Mouse (Mus musculus) embryo, embryonic 9.5 days (tissue): ENCODE results near the gene Fbxl20.

Source experiments
- DNase-seq: peaks from one replicate; pipeline ENCODE4 v3.0.0-alpha.2; 2017; ENCODE audit errors: extremely low spot score

Fbxl20 gene

DNA sequence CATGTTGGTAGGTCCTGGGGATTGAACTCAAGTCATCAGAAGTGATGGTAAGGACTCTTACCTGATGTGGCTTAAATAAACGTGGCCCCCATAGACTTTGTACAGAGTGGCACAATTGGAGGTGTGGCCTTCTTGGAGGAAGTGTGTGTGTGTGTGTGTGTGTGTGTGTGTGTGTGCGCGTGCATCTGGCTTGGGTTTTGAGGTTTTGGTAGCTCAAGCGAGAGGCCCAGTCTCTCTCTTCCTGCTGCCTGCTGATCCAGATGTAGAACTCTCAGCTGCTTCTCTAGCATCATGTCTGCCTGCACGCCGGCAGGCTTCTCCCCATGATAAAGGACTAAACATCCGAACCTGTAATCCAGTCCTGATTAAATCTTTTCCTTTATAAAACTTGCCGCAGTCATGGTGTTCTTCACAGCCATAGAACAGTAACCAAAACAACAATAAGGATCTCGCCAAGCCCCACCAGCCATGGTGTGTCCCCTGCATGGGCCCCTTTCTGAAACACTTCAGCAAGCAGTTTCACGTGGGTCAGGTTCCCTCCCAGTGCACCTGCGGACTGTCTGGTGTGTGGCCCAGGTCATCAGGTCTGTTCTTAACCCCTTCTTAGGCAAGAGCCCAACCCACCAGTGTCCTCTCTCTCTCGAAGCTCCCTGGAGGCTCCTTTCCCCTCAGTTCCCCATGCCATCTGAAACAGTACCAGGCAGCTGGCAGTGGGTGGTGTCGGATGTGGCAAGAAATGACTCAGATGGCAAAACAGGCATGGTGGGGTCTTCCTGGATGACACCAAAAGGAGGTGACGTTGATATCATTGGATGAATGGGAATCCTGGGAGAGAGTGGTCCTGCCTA lies 100.3 kb downstream of the Fbxl20 start:
- no peak for DNase-seq

DNA sequence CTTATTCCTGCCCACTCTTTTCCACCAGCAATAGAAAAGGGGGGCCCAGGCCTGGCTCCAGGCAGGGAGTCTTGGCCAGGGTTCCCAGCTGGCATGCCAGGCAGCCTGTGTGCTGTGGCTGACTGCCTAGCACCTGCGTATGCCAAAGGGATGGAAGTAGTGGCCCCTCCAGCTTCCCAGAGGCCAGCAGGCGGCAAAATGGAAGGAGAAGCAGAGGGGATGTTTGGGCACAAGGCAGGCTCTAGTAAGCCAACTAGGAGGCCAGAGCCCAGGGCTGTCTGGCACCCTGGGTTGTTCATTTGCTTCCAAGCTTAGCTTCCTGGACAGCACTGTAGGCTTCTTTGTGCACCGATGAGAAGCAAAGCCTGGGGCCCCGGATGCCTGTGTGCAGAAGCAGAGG lies 102.5 kb downstream of the Fbxl20 start:
- no peak for DNase-seq

DNA sequence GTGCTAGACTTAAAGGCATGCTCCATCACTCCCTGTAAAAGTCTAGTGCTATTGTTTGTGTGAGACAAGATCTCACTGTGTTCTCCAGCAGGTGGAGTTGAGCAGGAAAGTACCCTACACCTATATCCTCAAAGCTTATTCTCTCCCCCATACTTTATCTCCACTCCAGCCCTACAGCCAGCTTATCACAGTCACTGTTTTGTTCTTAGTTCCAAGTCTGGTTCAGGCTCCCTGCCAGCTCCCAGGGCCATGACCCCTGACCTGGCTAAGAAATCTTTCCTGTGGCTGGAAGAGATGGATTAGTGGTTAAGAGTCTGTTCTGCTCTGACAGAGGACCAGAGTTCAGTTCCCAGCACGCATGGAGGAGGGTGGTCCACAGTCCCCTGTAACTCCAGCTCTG lies 103.7 kb downstream of the Fbxl20 start:
- no peak for DNase-seq

DNA sequence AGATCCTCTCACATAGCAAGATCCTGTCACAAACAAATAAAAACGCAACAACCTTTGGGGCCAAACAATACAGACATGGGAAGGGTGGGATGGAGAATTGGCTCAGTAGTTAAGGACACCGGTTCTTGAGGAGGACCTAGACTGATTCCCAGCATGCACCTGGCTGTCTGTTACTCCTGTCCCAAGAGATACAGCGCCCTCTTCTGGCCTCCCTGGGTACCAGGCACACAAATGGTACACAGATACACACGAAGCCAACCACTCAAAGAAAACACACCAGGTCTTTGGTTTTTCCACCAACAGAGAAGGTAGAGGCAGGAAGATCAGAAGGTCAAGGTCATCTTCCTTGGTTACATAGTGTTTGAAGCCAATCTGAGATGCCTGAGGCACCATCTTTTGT lies 104.6 kb downstream of the Fbxl20 start:
- no peak for DNase-seq

DNA sequence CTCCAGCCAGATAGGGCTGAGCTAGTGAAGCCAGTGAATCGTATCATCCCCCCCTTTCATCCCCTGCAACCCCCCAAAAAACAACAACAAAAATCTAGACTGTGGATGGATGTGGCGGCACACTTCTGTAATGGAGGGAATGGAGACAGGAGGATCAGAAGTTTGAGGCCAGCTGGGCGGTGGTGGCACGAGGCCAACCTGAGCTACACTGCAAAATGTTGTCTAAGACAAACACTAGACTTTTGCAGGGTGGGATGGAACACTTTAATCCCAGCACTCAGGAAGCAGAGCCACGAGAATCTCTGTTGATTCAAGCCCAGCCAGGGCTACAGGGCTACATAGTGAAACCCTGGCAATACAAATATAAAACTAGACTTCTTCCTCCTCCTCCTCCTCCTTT lies 106.1 kb downstream of the Fbxl20 start:
- DNase-seq, result no peak

DNA sequence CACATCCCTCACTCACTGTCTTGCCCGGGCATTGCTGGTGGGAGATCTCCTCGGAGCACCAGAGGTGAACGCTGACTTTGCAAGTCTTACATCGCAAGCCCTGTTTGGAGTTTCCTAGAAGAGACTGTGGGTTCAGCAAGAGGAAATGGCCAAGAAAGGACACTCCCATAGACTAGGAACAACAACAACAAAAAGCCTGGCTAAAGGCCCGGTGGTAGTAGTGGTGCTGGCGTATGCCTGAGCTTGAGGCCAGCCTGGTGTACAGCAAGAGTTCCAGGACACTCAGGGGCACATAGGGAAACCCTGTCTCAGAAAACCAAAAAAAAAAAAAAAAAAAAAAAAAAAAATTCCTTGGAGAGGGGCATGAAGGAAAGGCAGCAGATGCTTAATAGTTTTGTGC lies 107.5 kb downstream of the Fbxl20 start:
- DNase-seq, result no peak

DNA sequence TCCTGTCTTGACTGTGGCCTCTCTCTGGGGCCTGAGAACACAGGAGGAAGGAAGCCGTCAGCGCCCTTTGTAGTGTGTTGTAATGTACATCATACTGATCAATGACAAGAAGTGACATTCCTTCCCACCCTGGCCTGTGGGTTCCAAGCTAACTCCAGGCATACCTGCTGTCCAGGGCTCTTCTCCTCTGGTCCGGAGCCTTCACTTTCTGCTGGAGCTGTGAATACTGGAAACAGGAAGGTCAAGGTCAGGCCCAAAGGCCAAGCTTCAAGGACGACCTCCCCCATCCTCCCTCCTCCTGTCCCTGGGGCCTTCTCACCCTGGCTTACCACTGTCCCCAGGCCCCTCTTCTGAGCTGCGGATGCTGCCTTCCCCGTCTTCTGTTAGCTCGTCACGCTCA lies 109.2 kb downstream of the Fbxl20 start:
- DNase-seq, result no peak

DNA sequence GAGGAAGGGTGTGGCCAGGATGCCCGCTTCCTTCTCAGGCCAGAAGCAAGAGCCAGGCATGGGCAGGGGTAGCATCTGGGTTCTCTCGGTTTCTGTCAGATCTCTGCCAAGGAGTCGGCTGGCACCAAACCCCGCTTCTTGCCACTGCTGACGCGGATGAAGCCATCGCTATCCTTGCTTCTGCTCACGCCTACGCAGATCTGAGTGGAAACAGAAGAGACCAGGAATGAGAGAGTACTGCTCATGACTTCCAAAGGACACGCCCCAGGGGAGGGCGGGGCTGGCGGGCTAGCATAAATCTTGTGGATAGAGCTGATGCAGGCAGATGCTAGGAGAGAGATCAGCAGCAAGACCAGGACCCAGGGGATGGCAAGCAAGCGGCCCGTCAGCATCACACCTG lies 112.3 kb downstream of the Fbxl20 start:
- DNase-seq, result no peak

DNA sequence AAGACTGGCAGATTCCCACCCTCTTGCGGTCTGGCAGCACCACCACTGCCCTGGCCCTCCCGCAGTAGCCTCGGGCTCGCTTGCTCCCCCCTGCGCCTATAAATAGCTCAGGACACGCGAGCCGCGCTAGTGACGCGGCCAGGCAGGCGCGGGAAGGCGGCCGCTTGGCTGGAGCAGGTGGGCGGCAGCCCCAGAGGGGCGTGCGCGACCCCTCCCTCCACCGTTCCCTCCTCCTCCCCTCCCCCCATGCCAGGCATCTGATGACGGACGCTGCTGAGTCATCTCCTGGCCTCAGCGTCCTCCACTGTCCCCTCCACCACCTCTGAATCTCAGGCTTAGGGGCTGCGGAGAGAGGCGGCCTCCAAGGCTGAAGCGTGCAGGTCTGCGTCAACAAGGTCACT lies 114.2 kb downstream of the Fbxl20 start:
- peak; percentile 69 for DNase-seq

DNA sequence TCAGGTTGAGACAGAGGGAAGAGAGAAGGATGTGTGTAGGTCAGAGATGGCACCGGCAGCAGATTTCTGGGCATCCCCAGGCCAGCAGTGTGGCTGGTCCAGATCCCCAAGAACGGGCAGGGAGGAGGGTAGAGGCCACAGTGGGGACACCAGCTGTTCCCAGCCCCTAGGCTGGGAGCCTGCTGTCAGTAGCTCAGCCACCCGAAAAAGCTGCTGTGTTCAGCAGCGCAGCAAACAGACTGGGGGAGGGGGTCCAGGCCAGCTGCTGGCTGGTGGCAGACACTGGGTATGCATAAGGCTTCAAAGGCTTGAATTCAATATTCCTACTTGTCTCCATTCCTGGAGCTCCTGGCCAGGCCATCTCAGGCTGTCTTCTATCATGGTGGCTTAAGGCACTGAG lies 115.4 kb downstream of the Fbxl20 start:
- no peak for DNase-seq

DNA sequence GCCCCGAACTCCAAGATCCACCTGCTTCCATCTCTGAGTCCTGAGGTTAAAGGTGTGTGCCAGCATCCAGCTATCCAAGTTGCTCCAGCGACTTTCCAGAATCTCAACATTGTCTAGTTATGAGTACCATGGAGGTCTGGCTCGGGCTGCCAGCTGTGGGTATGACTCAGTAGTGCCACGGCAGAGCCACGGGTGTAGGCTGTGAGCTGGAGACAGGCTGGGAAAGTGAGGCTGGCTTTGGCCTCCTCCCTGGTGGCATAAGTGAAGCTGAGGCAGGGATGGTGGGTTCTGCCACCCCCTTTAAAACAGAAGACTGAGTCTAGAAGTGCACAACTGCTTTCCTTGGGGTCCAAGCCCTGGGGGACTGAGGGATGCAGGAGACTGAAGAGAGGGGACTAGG lies 116.1 kb downstream of the Fbxl20 start:
- DNase-seq, result no peak
